Mouse (Mus musculus) liver, embryonic 14.5 days (tissue): ENCODE measurements around the gene Mef2a.

ENCODE experiments used
- CTCF ChIP-seq: IDR thresholded peaks from 2 replicates; pipeline ENCODE4 v1.5.1; 2016; ENCODE audit warnings: antibody characterized with exemption, low read depth, control low read depth
- EP300 ChIP-seq: IDR thresholded peaks from 2 replicates; pipeline ENCODE4 v1.6.1; 2016; ENCODE audit warnings: antibody characterized with exemption, low read depth

DNA sequence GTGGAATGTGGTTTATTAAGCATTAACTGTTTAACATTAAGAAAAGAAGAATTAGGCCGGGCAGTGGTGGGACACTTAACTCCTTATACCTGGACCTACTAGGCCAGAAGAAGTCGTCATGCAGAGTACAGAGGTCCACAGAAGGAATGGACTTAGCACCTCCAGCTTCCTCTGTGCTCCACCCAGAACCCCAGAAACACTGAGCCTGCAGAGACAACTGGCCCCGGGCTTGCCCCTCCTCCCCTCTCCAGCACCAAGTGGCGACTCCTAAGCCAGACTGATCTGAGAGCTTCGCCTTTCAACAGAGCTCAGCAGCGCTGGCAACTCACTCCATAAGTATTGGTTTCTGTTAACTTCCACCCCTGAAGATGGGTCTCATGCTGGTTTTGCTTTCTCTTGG is 165.0 kb downstream of the Mef2a start:
- TF ChIP-seq CTCF (no peak), EP300 (no peak)
